Mouse (Mus musculus) adrenal gland, postnatal 14 days (tissue): ENCODE data around the gene Nin. TPM values are rescaled to one million over a fixed set of nuclear protein-coding genes. Genes with fewer than 3 reads are reported as not detected.

ENCODE experiments used
- DNase-seq: peaks from one replicate; pipeline ENCODE4 v3.0.0; 2021; ENCODE audit warnings: mixed read lengths
- total RNA-seq: library from RNA; stranded (reverse); gene quantifications from 2 replicates; pipeline ENCODE4 v1.2.3, GENCODE M21; 2021

Gene Nin
- total RNA-seq, 1 experiment from 2014 or later, result 36.5 TPM

- no peak for DNase-seq
These were observed 30.5 kb downstream of the Nin start for GRCm38 (mm10) chr12:70082935-70083532.

- DNase-seq, result no peak
These were observed 31.0 kb downstream of the Nin start for GRCm38 (mm10) chr12:70082485-70082884.

- DNase-seq, result no peak
These were observed 35.0 kb downstream of the Nin start for GRCm38 (mm10) chr12:70078471-70079025.

GRCm38 (mm10) chr12:70076493-70076892, 37.0 kb downstream of the Nin start:
- no peak for DNase-seq

GRCm38 (mm10) chr12:70075001-70075400, 38.5 kb downstream of the Nin start:
- no peak for DNase-seq

GRCm38 (mm10) chr12:70070888-70071287, 42.6 kb downstream of the Nin start:
- no peak for DNase-seq

- DNase-seq, result no peak
These were observed 43.2 kb downstream of the Nin start for GRCm38 (mm10) chr12:70070306-70070705.

GRCm38 (mm10) chr12:70068647-70069257, 44.8 kb downstream of the Nin start:
- DNase-seq, result no peak

GRCm38 (mm10) chr12:70067849-70068248, 45.7 kb downstream of the Nin start:
- DNase-seq, result no peak

GRCm38 (mm10) chr12:70062114-70062513, 51.4 kb downstream of the Nin start:
- peak; percentile 65 for DNase-seq

GRCm38 (mm10) chr12:70058956-70059851, 54.3 kb downstream of the Nin start:
- peak; percentile 31 for DNase-seq

- DNase-seq, result no peak
These were observed 62.8 kb downstream of the Nin start for GRCm38 (mm10) chr12:70050699-70051098.

GRCm38 (mm10) chr12:70048741-70049140, 64.8 kb downstream of the Nin start:
- no peak for DNase-seq

GRCm38 (mm10) chr12:70047281-70047680, 66.2 kb downstream of the Nin start:
- no peak for DNase-seq

GRCm38 (mm10) chr12:70044353-70044752, 69.2 kb downstream of the Nin start:
- DNase-seq, result no peak

GRCm38 (mm10) chr12:70043421-70043820, 70.1 kb downstream of the Nin start:
- DNase-seq, result no peak

- no peak for DNase-seq
These were observed 72.5 kb downstream of the Nin start for GRCm38 (mm10) chr12:70040981-70041380.

GRCm38 (mm10) chr12:70036722-70037305, 76.7 kb downstream of the Nin start:
- DNase-seq, result no peak

GRCm38 (mm10) chr12:70026233-70026632, 87.3 kb downstream of the Nin start:
- no peak for DNase-seq

- no peak for DNase-seq
These were observed 88.1 kb downstream of the Nin start for GRCm38 (mm10) chr12:70025431-70025830.

GRCm38 (mm10) chr12:70023580-70023979, 89.9 kb downstream of the Nin start:
- no peak for DNase-seq

- DNase-seq, result no peak
These were observed 95.4 kb downstream of the Nin start for GRCm38 (mm10) chr12:70018153-70018552.

- DNase-seq, result no peak
These were observed 97.6 kb downstream of the Nin start for GRCm38 (mm10) chr12:70015936-70016335.
